Mouse (Mus musculus) midbrain, embryonic 11.5 days (tissue): ENCODE measurements at regions not wholly inside any gene's neighbourhood (a gene's known extent, or its start where the extent isn't known, plus 50 kb on each side); places are given as distances from the start of the nearest gene placed in this dataset.

Experiments
- ATAC-seq: fragments of 200-750 bp; cut with Nextera tagmentation; 2 replicates; pipeline ENCODE4 v1.8.0; 2017; ENCODE audit warnings: moderate TSS enrichment, moderate library complexity; ENCODE audit not compliant: low FRiP score
- DNase-seq: peaks from one replicate; pipeline ENCODE4 v3.0.0; 2015; ENCODE audit warnings: low spot score; ENCODE audit errors: missing footprints
- H3K27ac ChIP-seq: fragments of 300-500 bp; sonication (generic); 2 replicates; pipeline ENCODE4 v1.5.1; 2014; ENCODE audit warnings: low read depth, low read length
- H3K27me3 ChIP-seq: fragments of 300-500 bp; sonication (generic); 2 replicates; pipeline ENCODE4 v1.6.1; 2014; ENCODE audit warnings: mild to moderate bottlenecking, low read length, moderate library complexity, mixed read lengths; ENCODE audit not compliant: control insufficient read depth, insufficient read depth
- H3K36me3 ChIP-seq: fragments of 300-500 bp; sonication (generic); 2 replicates; pipeline ENCODE4 v1.6.1; 2014; ENCODE audit warnings: mild to moderate bottlenecking, low read length, moderate library complexity, mixed read lengths; ENCODE audit not compliant: control insufficient read depth, insufficient read depth
- H3K4me1 ChIP-seq: fragments of 300-500 bp; sonication (generic); 2 replicates; pipeline ENCODE4 v1.6.1; 2014; ENCODE audit warnings: low read length; ENCODE audit not compliant: control insufficient read depth, insufficient read depth
- H3K4me2 ChIP-seq: fragments of 300-500 bp; sonication (generic); 2 replicates; pipeline ENCODE4 v1.6.1; 2014; ENCODE audit warnings: mild to moderate bottlenecking, moderate library complexity
- H3K4me3 ChIP-seq: fragments of 300-500 bp; sonication (generic); 2 replicates; pipeline ENCODE4 v1.5.1; 2014; ENCODE audit warnings: low read depth, low read length
- H3K9ac ChIP-seq: fragments of 300-500 bp; sonication (generic); 2 replicates; pipeline ENCODE4 v1.6.1; 2014; ENCODE audit warnings: low read length
- H3K9me3 ChIP-seq: fragments of 300-500 bp; sonication (generic); 2 replicates; pipeline ENCODE4 v1.6.1; 2016; ENCODE audit warnings: low read length; ENCODE audit not compliant: control insufficient read depth
- WGBS: fragments of 180-500 bp; shearing (Covaris S2); extraction: QIAGEN DNeasy Blood & Tissue Kit; methylation state at CpG from one replicate; pipeline ENCODE4 v1.1.7; 2014; 5-methylcytosine and 5-hydroxymethylcytosine counted together

- no peak overlapping the region for H3K27ac ChIP-seq
- H3K4me3 ChIP-seq = no peak overlapping the region
- 89% methylated on average over 6 of the region's 6 CpGs for WGBS
- H3K9ac ChIP-seq = no peak overlapping the region
- H3K4me1 ChIP-seq = peaks cover 6% of the 10 kb centered on the region; the same call in 1 of the 2 replicates
- H3K9me3 ChIP-seq = no peaks in the 10 kb centered on the region
- no peak for DNase-seq
- ATAC-seq = no peak
- H3K27me3 ChIP-seq = no peaks in the 10 kb centered on the region
- H3K4me2 ChIP-seq = no peak overlapping the region
- H3K36me3 ChIP-seq = no peaks in the 10 kb centered on the region
Measured at GRCm38 (mm10) chr2:124769267-124769967, 298.5 kb upstream of the Slc24a5 start.

- WGBS = 86% methylated on average over 2 of the region's 2 CpGs
- Histone ChIP-seq H3K4me3 (no peak overlapping the region), H3K9ac (no peak overlapping the region), H3K27me3 (no peaks in the 10 kb centered on the region), H3K36me3 (no peaks in the 10 kb centered on the region), H3K9me3 (no peaks in the 10 kb centered on the region), H3K27ac (no peak overlapping the region), H3K4me1 (peaks cover 6% of the 10 kb centered on the region; the same call in 1 of the 2 replicates), H3K4me2 (no peak overlapping the region)
- no peak for ATAC-seq
- DNase-seq = no peak
Measured at GRCm38 (mm10) chr2:124770028-124770427, 297.9 kb upstream of the Slc24a5 start.

GRCm38 (mm10) chr2:124772055-124772708 lies 295.7 kb upstream of the Slc24a5 start:
- Histone ChIP-seq H3K4me1 (peaks cover 6% of the 10 kb centered on the region; the same call in 1 of the 2 replicates), H3K27me3 (no peaks in the 10 kb centered on the region), H3K4me3 (no peak overlapping the region), H3K4me2 (no peak overlapping the region), H3K9me3 (no peaks in the 10 kb centered on the region), H3K27ac (no peak overlapping the region), H3K36me3 (no peaks in the 10 kb centered on the region), H3K9ac (no peak overlapping the region)
- WGBS = 40% methylated on average over 11 of the region's 11 CpGs
- DNase-seq (peak; percentile 84), ATAC-seq (peak; percentile 59; the same call in 1 of the 2 replicates)

- Histone ChIP-seq H3K27ac (no peak overlapping the region), H3K9ac (no peak overlapping the region), H3K4me2 (no peak overlapping the region), H3K9me3 (no peaks in the 10 kb centered on the region), H3K4me3 (no peak overlapping the region), H3K27me3 (no peaks in the 10 kb centered on the region), H3K4me1 (peaks cover 6% of the 10 kb centered on the region; the same call in 1 of the 2 replicates), H3K36me3 (no peaks in the 10 kb centered on the region)
- no peak for DNase-seq
- WGBS = 92% methylated on average over 3 of the region's 3 CpGs
- no peak for ATAC-seq
Measured at GRCm38 (mm10) chr2:124775737-124776136, 292.2 kb upstream of the Slc24a5 start.

GRCm38 (mm10) chr2:124792633-124793036 lies 275.3 kb upstream of the Slc24a5 start:
- Histone ChIP-seq H3K4me2 (no peak overlapping the region), H3K36me3 (no peaks in the 10 kb centered on the region), H3K4me3 (no peak overlapping the region), H3K9me3 (no peaks in the 10 kb centered on the region), H3K9ac (no peak overlapping the region), H3K27me3 (no peaks in the 10 kb centered on the region), H3K27ac (no peak overlapping the region), H3K4me1 (no peaks in the 10 kb centered on the region)
- WGBS = 35% methylated on average over 7 of the region's 7 CpGs
- DNase-seq (no peak), ATAC-seq (no peak)

- H3K4me2 ChIP-seq = no peak overlapping the region
- no peak overlapping the region for H3K9ac ChIP-seq
- ATAC-seq = no peak
- H3K27ac ChIP-seq = no peak overlapping the region
- 85% methylated on average over 8 of the region's 8 CpGs for WGBS
- H3K4me1 ChIP-seq = no peaks in the 10 kb centered on the region
- no peaks in the 10 kb centered on the region for H3K27me3 ChIP-seq
- H3K36me3 ChIP-seq = no peaks in the 10 kb centered on the region
- H3K9me3 ChIP-seq = no peaks in the 10 kb centered on the region
- no peak overlapping the region for H3K4me3 ChIP-seq
- no peak for DNase-seq
Measured at GRCm38 (mm10) chr2:124811709-124812108, 256.2 kb upstream of the Slc24a5 start.

- H3K27me3 ChIP-seq = no peaks in the 10 kb centered on the region
- DNase-seq (no peak), ATAC-seq (no peak)
- WGBS = 94% methylated on average over 2 of the region's 2 CpGs
- H3K27ac ChIP-seq = no peak overlapping the region
- H3K4me3 ChIP-seq = no peak overlapping the region
- H3K9ac ChIP-seq = no peak overlapping the region
- no peaks in the 10 kb centered on the region for H3K4me1 ChIP-seq
- no peaks in the 10 kb centered on the region for H3K36me3 ChIP-seq
- no peaks in the 10 kb centered on the region for H3K9me3 ChIP-seq
- no peak overlapping the region for H3K4me2 ChIP-seq
Measured at GRCm38 (mm10) chr2:124816814-124817213, 251.1 kb upstream of the Slc24a5 start.

GRCm38 (mm10) chr2:124819846-124820245 lies 248.1 kb upstream of the Slc24a5 start:
- Histone ChIP-seq H3K27me3 (no peaks in the 10 kb centered on the region), H3K36me3 (no peaks in the 10 kb centered on the region), H3K9ac (no peak overlapping the region), H3K27ac (no peak overlapping the region), H3K4me1 (no peaks in the 10 kb centered on the region), H3K4me2 (no peak overlapping the region), H3K9me3 (no peaks in the 10 kb centered on the region), H3K4me3 (no peak overlapping the region)
- ATAC-seq (no peak), DNase-seq (peak; percentile 26)
- 82% methylated on average over 6 of the region's 6 CpGs for WGBS

GRCm38 (mm10) chr2:124820821-124821220 lies 247.1 kb upstream of the Slc24a5 start:
- Histone ChIP-seq H3K4me3 (no peak overlapping the region), H3K4me1 (no peaks in the 10 kb centered on the region), H3K36me3 (no peaks in the 10 kb centered on the region), H3K27ac (no peak overlapping the region), H3K27me3 (no peaks in the 10 kb centered on the region), H3K9ac (no peak overlapping the region), H3K9me3 (no peaks in the 10 kb centered on the region), H3K4me2 (no peak overlapping the region)
- DNase-seq (peak; percentile 28), ATAC-seq (no peak)
- WGBS = 91% methylated on average over 9 of the region's 9 CpGs
